Mouse (Mus musculus) ES-Bruce4 (cell line): ENCODE measurements around the gene Rgs12.

Source experiments
- CTCF ChIP-seq: IDR thresholded peaks from one replicate; pipeline ENCODE4 v1.8.1; 2011; ENCODE audit warnings: low read depth, low read length
- POLR2A ChIP-seq: IDR thresholded peaks from one replicate; pipeline ENCODE4 v1.8.1; 2011; ENCODE audit warnings: low read length; ENCODE audit not compliant: insufficient read depth

GRCm38 (mm10) chr5:34998754-34999153 is 49.5 kb downstream of the Rgs12 start:
- TF ChIP-seq CTCF = no peak
- TF ChIP-seq POLR2A = no peak
